Mouse (Mus musculus) cerebral cortex, adult 2 months (tissue): ENCODE measurements around the gene Esyt3.

Experiments used
- WGBS: fragments of 180-500 bp; shearing (Covaris S2); methylation state at CpG from one replicate; pipeline ENCODE4 v1.1.7; 2018; 5-methylcytosine and 5-hydroxymethylcytosine counted together

Esyt3 gene

GRCm38 (mm10) chr9:99354796-99355195 is 3.6 kb downstream of the Esyt3 start:
- 60% methylated on average over 5 of the region's 5 CpGs for WGBS

GRCm38 (mm10) chr9:99353390-99353789 is 5.0 kb downstream of the Esyt3 start:
- 79% methylated on average over 6 of the region's 6 CpGs for WGBS

- 79% methylated on average over 4 of the region's 4 CpGs for WGBS
Measured at GRCm38 (mm10) chr9:99352964-99353363, 5.4 kb downstream of the Esyt3 start.

GRCm38 (mm10) chr9:99345351-99345792 is 13.0 kb downstream of the Esyt3 start:
- 13% methylated on average over 4 of the region's 4 CpGs for WGBS

- 81% methylated on average over 3 of the region's 3 CpGs for WGBS
Measured at GRCm38 (mm10) chr9:99341600-99341999, 16.8 kb downstream of the Esyt3 start.

- WGBS: 73% methylated on average over 12 of the region's 12 CpGs
Measured at GRCm38 (mm10) chr9:99340126-99340525, 18.2 kb downstream of the Esyt3 start.

GRCm38 (mm10) chr9:99339182-99339581 is 19.2 kb downstream of the Esyt3 start:
- 94% methylated on average over 1 of the region's 1 CpGs for WGBS

- 89% methylated on average over 1 of the region's 1 CpGs for WGBS
Measured at GRCm38 (mm10) chr9:99338293-99338692, 20.1 kb downstream of the Esyt3 start.

- WGBS: 90% methylated on average over 4 of the region's 4 CpGs
Measured at GRCm38 (mm10) chr9:99336538-99336937, 21.8 kb downstream of the Esyt3 start.

GRCm38 (mm10) chr9:99326881-99327280 is 31.5 kb downstream of the Esyt3 start:
- 38% methylated on average over 4 of the region's 4 CpGs for WGBS

GRCm38 (mm10) chr9:99325961-99326360 is 32.4 kb downstream of the Esyt3 start:
- 87% methylated on average over 4 of the region's 4 CpGs for WGBS

- 60% methylated on average over 7 of the region's 7 CpGs for WGBS
Measured at GRCm38 (mm10) chr9:99325208-99325929, 33.0 kb downstream of the Esyt3 start.

GRCm38 (mm10) chr9:99320006-99320405 is 38.4 kb downstream of the Esyt3 start:
- WGBS: 82% methylated on average over 8 of the region's 8 CpGs

- WGBS: 69% methylated on average over 8 of the region's 8 CpGs
Measured at GRCm38 (mm10) chr9:99319343-99319951, 38.9 kb downstream of the Esyt3 start.

GRCm38 (mm10) chr9:99306226-99306625 is 52.1 kb downstream of the Esyt3 start:
- 92% methylated on average over 6 of the region's 6 CpGs for WGBS

GRCm38 (mm10) chr9:99304296-99304695 is 54.1 kb downstream of the Esyt3 start:
- WGBS: 78% methylated on average over 5 of the region's 5 CpGs
